Mouse (Mus musculus) hindbrain, embryonic 13.5 days (tissue): ENCODE results near the gene Pef1. TPM values are rescaled to one million over a fixed set of nuclear protein-coding genes. Genes with fewer than 3 reads are reported as not detected.

Experiments
- ATAC-seq: fragments of 200-750 bp; cut with Nextera tagmentation; 2 replicates; pipeline ENCODE4 v1.8.0; 2017; ENCODE audit warnings: moderate TSS enrichment; ENCODE audit not compliant: low FRiP score
- H3K27ac ChIP-seq: fragments of 300-500 bp; sonication (generic); 2 replicates; pipeline ENCODE4 v1.5.1; 2015; ENCODE audit warnings: inconsistent platforms, mild to moderate bottlenecking, moderate library complexity
- H3K27me3 ChIP-seq: fragments of 300-500 bp; sonication (generic); 2 replicates; pipeline ENCODE4 v1.6.1; 2015; ENCODE audit warnings: mild to moderate bottlenecking, inconsistent platforms
- H3K36me3 ChIP-seq: fragments of 300-500 bp; sonication (generic); 2 replicates; pipeline ENCODE4 v1.6.1; 2015; ENCODE audit warnings: mild to moderate bottlenecking, inconsistent platforms
- H3K4me1 ChIP-seq: fragments of 300-500 bp; sonication (generic); replicated peaks from 2 replicates; pipeline ENCODE4 v1.6.1; 2015; ENCODE audit warnings: inconsistent platforms
- H3K4me2 ChIP-seq: fragments of 300-500 bp; sonication (generic); 2 replicates; pipeline ENCODE4 v1.6.1; 2015; ENCODE audit warnings: inconsistent platforms, mild to moderate bottlenecking, moderate library complexity
- H3K4me3 ChIP-seq: fragments of 300-500 bp; sonication (generic); 2 replicates; pipeline ENCODE4 v1.5.1; 2015; ENCODE audit warnings: mild to moderate bottlenecking, inconsistent platforms
- H3K9ac ChIP-seq: fragments of 300-500 bp; sonication (generic); 2 replicates; pipeline ENCODE4 v1.6.1; 2015; ENCODE audit warnings: mild to moderate bottlenecking, inconsistent platforms
- H3K9me3 ChIP-seq: fragments of 300-500 bp; sonication (generic); 2 replicates; pipeline ENCODE4 v1.6.1; 2016; ENCODE audit warnings: inconsistent platforms
- WGBS: fragments of 180-500 bp; shearing (Covaris S2); methylation state at CpG from one replicate; pipeline ENCODE4 v1.1.7; 2015; 5-methylcytosine and 5-hydroxymethylcytosine counted together
- polyA plus RNA-seq: library from polyadenylated mRNA; unstranded; fragments of >200 nt; fragmentation: Nextera tagmentation; extraction: Ambion mirVana; gene quantifications from 2 replicates; pipeline ENCODE4 v1.2.1, GENCODE M21; 2015

Gene Pef1
- polyA plus RNA-seq, 1 experiment from 2014 or later, result 65.1 TPM

DNA sequence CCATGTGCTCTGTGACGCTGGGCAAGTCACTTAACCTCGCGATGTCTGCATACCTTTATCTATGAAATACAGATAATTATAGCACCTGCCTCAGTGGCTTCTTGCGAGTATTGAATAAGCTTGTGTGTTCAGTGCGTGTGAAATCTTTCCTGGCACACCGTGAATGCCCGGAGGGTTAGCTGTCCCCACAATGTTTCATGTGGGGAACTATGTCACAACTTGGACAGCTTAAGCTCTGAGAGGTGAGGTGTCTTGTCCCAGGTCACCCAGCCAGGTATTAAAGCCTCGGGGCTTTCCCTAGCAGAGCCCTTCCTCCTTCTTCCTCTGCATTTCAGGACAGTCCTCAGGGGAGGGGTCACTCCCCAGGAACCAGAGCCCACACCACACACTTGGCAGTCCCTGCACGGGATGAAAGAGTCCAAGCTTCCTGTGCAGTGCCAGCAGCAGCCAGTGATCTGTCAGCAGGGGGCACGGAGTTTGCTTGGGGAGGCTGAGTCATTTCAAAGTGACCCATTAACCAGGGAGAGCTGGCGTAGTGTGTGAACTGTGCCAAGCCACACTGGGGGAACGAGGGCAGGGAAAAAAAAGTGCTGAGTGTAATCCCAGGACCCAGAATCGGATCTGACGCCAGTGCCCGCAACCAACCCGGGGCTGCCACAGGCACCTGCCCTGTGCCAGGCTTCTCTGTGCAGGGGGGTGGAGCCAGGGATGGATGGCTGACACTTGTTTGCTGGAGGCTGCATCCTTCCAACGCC lies 27.4 kb upstream of the Pef1 start:
- no peak overlapping the region for H3K27ac ChIP-seq
- no peak overlapping the region for H3K9ac ChIP-seq
- H3K4me3 ChIP-seq, result no peak overlapping the region
- H3K4me1 ChIP-seq, result peaks cover 41% of the 10 kb centered on the region
- ATAC-seq, result no peak
- H3K36me3 ChIP-seq, result no peaks in the 10 kb centered on the region
- H3K27me3 ChIP-seq, result peaks cover 29% of the 10 kb centered on the region
- H3K4me2 ChIP-seq, result no peak overlapping the region
- WGBS, result 70% methylated on average over 17 of the region's 17 CpGs
- no peaks in the 10 kb centered on the region for H3K9me3 ChIP-seq

DNA sequence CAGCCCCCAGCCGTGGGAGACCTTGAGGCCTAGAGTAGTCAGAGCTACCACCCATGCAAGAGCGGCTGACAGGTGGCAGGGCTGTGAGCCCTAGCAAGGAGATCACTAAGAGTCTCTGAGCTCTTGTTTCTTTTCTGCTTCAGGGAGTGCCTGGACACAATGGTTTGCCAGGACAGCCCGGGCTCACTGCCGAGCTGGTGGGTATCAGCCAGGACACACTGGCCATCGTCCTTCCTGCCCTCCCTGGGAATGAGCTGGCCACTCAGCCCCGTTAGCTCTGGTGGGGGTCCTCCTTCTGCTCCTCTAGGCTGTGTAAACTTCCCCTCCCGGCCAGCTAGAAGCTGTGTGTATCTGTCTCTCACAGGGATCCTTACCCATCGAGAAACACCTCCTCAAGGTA lies 25.5 kb upstream of the Pef1 start:
- Histone ChIP-seq H3K36me3 (no peaks in the 10 kb centered on the region), H3K27me3 (peaks cover 31% of the 10 kb centered on the region), H3K9ac (0 out of 2 replicates have a peak overlapping the region, but pooled peaks have one; percentile 13), H3K4me2 (no peak overlapping the region), H3K4me3 (no peak overlapping the region), H3K9me3 (no peaks in the 10 kb centered on the region), H3K4me1 (peaks cover 50% of the 10 kb centered on the region), H3K27ac (no peak overlapping the region)
- 51% methylated on average over 8 of the region's 8 CpGs for WGBS
- no peak for ATAC-seq

DNA sequence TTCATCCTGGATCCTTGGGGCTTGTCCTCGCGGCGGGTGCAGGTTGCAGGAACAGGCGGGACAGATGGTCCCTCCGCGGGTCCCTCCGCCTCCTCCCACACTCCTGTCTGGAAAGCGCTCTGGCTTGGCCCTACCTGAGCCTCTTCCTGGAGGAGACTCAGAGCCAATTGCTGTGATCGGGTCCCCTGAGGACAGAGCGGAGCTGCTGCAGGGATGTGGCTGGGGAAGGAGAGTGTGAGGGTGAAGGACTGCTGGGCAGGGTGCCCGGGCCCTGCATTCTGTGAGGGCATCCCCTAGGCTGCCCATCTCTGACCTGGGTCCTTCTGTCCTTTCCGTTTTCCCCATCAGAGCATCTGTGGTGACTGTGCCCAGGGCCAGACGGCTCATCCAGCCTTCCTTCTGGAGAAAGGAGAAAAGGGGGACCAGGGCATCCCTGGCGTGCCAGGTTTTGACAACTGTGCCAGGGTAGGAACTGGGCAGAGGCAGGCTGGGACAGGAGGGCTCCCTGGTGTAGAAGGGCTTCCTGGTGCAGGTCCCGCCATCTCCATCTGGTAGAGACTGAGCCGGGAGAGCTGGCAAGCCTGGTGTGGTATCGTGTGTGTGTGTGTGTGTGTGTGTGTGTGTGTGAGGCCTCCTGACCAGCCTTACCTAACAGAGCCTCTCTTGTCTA lies 23.4 kb upstream of the Pef1 start:
- no peaks in the 10 kb centered on the region for H3K36me3 ChIP-seq
- WGBS, result 63% methylated on average over 17 of the region's 17 CpGs
- peaks cover 61% of the 10 kb centered on the region for H3K4me1 ChIP-seq
- ATAC-seq, result no peak
- H3K27ac ChIP-seq, result no peak overlapping the region
- H3K9me3 ChIP-seq, result no peaks in the 10 kb centered on the region
- H3K4me2 ChIP-seq, result no peak overlapping the region
- peaks cover 35% of the 10 kb centered on the region for H3K27me3 ChIP-seq
- no peak overlapping the region for H3K4me3 ChIP-seq
- 0 out of 2 replicates have a peak overlapping the region, but pooled peaks have one; percentile 8 for H3K9ac ChIP-seq

DNA sequence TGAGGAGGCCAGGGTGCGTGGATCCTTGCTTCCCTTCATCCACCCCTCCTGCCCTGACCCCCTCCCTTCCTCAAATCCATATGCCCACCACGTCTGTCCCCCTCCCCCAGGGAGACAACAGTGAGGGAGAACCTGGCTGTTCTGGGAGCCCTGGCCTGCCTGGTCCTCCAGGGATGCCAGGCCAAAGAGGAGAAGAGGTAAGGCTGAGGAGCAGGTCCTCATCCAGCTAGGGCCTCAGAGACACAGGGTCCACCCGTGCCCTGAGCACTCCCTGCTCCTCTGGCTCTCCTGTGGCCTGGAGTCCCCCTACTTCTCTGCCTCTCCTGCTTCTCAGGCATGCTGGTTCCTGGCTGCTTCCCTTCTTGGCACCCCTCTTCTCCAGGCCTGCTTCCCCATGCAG lies 22.8 kb upstream of the Pef1 start:
- no peak overlapping the region for H3K27ac ChIP-seq
- no peak for ATAC-seq
- H3K9me3 ChIP-seq, result no peaks in the 10 kb centered on the region
- H3K4me2 ChIP-seq, result no peak overlapping the region
- peaks cover 35% of the 10 kb centered on the region for H3K27me3 ChIP-seq
- no peak overlapping the region for H3K4me3 ChIP-seq
- 59% methylated on average over 3 of the region's 3 CpGs for WGBS
- H3K9ac ChIP-seq, result no peak overlapping the region
- H3K36me3 ChIP-seq, result no peaks in the 10 kb centered on the region
- peaks cover 66% of the 10 kb centered on the region for H3K4me1 ChIP-seq

DNA sequence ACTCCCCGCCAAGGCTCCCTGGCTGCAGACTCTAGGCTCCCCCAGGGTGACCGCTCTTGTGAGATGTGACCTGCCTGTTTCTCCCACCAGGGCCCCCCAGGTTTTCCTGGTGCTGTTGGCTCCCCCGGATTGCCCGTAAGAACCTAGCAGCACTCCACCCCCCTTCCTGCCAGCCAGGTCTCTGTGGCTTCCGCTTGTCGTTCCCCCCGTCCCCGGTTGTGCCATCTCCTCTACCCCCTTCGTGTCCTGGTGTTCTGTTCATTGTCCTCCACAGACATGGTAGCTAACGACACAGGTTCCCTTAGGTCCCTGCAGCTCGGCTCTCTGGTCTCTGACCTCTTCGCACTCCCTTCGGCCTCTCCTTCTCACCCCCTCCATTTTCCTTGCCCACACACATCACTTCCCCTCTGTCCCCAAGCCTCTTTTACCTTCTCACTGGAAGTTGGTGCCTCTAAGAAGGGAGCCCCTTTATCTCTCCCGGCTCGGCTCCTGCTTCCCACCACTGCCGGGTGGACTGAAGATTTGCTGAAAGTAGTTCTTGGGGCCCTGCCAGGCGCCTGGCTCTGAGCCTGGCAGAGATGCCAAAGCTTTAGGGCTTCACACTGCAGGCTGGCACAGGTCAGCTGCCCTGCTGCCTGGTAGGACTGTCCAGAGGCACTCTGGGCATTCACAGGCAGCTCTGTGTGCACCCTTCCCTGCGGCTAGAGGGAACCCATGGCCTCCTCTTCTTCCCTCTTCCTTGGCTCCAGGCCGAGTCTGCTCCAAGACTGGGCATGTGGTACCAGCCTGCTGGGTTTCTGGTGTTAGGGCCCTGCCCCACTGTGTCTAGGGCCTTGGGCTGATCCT lies 20.8 kb upstream of the Pef1 start:
- Histone ChIP-seq H3K27me3 (peaks cover 40% of the 10 kb centered on the region), H3K4me2 (no peak overlapping the region), H3K9ac (peak overlapping the region; percentile 13; the same call in 1 of the 2 replicates), H3K36me3 (no peaks in the 10 kb centered on the region), H3K9me3 (no peaks in the 10 kb centered on the region), H3K4me3 (no peak overlapping the region), H3K4me1 (peaks cover 52% of the 10 kb centered on the region), H3K27ac (no peak overlapping the region)
- peak; percentile 37 for ATAC-seq
- 70% methylated on average over 18 of the region's 19 CpGs for WGBS

- no peak overlapping the region for H3K9ac ChIP-seq
- no peak overlapping the region for H3K27ac ChIP-seq
- no peak overlapping the region for H3K4me3 ChIP-seq
- H3K27me3 ChIP-seq, result peaks cover 41% of the 10 kb centered on the region
- H3K4me2 ChIP-seq, result no peak overlapping the region
- no peaks in the 10 kb centered on the region for H3K36me3 ChIP-seq
- 51% methylated on average over 9 of the region's 9 CpGs for WGBS
- H3K4me1 ChIP-seq, result peaks cover 48% of the 10 kb centered on the region
- no peak for ATAC-seq
- no peaks in the 10 kb centered on the region for H3K9me3 ChIP-seq
Measured at GRCm38 (mm10) chr4:130082211-130082610, 20.1 kb upstream of the Pef1 start.

DNA sequence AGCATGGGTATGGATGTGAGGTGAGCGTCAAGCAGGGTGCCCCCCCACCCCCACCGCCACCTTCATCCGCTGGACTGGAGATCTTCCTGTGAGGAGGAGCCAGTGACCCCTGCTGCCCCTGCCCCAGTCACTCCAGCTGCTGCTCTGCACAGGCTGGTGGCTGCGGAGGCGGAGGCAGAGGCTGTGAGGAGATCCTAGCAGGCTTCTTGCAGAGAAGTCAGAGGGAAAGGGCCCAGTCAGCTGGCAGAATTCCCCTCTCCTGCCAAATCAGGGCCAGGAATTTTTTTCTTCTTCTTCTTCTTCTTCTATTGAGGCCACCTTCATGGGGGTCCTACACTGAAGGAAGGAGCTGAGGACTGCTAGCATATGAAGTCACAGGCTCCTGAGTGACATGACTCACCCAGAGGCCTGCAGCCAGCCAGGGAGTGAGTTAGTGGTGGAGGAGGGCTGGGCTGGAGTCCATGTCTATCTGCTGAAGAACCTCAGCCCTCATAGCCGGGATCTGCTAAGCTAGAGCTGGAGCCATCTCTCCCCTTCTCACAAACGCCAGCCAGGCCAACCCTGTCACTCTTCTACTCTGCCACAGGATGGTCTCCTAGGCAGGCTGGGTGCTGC lies 17.9 kb upstream of the Pef1 start:
- Histone ChIP-seq H3K9ac (peak overlapping the region; percentile 43; the same call in 1 of the 2 replicates), H3K9me3 (no peaks in the 10 kb centered on the region), H3K4me1 (peaks cover 38% of the 10 kb centered on the region), H3K4me3 (no peak overlapping the region), H3K4me2 (no peak overlapping the region), H3K27me3 (peaks cover 39% of the 10 kb centered on the region), H3K27ac (no peak overlapping the region), H3K36me3 (no peaks in the 10 kb centered on the region)
- no peak for ATAC-seq
- WGBS, result 42% methylated on average over 7 of the region's 7 CpGs

DNA sequence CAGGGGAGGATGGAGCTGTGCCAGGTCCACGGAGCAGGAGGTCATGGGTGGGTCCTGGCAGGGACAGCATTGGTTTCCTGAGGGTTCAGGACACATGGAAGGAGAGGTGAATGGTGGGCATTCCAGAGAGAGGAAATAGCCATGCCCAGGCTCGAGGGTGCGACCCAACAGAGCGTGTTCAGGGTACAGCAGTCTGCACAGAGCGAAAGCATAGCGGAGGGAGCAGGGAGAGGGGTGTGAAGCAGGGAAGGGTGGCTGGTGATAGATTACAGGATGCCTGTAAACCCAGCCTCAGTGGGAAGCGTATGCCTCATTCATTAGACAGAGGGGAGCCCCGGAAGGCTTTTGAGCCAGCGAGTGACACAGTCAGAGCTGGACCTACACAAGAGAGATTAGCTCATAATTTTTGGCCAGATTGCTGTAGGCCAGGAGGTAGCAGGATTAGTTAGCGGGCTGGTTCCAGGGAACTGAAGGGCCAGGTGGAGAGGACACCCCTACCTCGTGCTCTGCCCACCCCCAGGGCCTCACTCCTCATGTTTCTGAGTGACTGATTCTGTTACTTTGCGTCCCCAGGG lies 17.0 kb upstream of the Pef1 start:
- Histone ChIP-seq H3K4me2 (no peak overlapping the region), H3K27ac (no peak overlapping the region), H3K4me1 (peaks cover 36% of the 10 kb centered on the region), H3K9me3 (no peaks in the 10 kb centered on the region), H3K9ac (no peak overlapping the region), H3K4me3 (no peak overlapping the region), H3K36me3 (no peaks in the 10 kb centered on the region), H3K27me3 (peaks cover 40% of the 10 kb centered on the region)
- ATAC-seq, result no peak
- WGBS, result 62% methylated on average over 12 of the region's 12 CpGs

DNA sequence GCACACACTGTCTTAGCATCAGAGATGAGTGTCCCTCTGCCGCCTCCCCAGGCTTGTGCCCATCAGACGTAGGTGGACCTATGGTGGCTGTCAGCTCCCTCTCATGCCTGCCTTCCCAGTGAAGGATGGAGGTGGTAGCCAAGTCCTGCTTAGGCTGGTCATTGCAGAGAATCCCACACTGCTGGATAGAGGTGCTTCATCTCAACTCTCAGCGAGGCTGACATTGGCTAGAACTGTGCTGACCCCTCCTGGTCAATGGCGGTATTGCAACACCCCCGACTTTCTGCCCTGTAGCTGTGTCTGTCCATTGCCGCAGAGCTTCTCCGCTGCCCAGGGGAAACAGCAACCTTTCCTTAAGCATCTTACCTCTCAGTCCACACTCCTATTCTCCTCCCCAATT lies 15.1 kb upstream of the Pef1 start:
- Histone ChIP-seq H3K4me3 (no peak overlapping the region), H3K27me3 (peaks cover 40% of the 10 kb centered on the region), H3K9me3 (no peaks in the 10 kb centered on the region), H3K27ac (no peak overlapping the region), H3K4me2 (no peak overlapping the region), H3K4me1 (peaks cover 22% of the 10 kb centered on the region), H3K36me3 (no peaks in the 10 kb centered on the region), H3K9ac (no peak overlapping the region)
- 18% methylated on average over 7 of the region's 7 CpGs for WGBS
- ATAC-seq, result peak; percentile 41

DNA sequence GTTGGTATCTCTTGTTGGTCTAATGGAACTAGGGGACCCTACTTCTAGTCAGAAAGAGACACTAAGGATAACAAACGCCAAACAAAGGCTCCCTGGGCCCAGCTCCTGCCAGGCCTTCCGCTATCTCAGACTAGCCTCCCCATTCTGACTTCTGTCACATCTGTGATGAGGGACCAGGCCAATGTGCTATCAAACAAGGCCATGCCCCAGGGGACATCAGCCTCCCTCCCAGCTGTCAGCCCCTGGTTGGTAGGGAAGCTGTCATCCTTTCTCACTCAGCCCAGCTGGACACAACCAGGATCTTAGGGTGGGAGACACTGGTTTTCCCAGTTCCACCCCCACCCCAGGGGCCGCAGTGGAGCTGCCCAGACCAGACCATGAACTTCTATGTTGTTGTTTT lies 7.2 kb upstream of the Pef1 start:
- Histone ChIP-seq H3K4me1 (peaks cover 17% of the 10 kb centered on the region), H3K27me3 (peaks cover 25% of the 10 kb centered on the region; the same call in 1 of the 2 replicates), H3K9ac (0 out of 2 replicates have a peak overlapping the region, but pooled peaks have one; percentile 46), H3K27ac (no peak overlapping the region), H3K36me3 (no peaks in the 10 kb centered on the region), H3K9me3 (no peaks in the 10 kb centered on the region), H3K4me2 (no peak overlapping the region), H3K4me3 (no peak overlapping the region)
- 26% methylated on average over 3 of the region's 3 CpGs for WGBS
- no peak for ATAC-seq

DNA sequence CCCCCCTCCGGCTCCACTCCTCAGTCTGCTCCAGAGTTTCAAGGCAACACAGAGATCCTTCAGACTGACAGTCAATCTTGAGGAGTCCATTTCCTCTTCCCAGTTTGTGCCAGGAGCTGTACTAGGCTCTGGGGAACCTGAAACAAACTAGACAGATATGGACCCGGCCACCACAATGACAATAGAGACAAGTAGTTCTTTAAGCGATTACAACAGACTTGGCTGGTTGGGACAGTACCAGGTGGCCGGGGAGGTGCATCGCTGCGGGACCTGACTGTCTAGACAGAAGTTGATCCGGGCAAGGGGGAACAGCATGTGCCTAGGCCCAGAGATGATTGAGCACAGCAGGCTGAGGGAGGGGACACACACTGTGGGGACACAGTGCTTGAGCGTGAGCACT lies 1.2 kb upstream of the Pef1 start:
- H3K36me3 ChIP-seq, result no peaks in the 10 kb centered on the region

More for the DNA sequence above, 1.2 kb upstream of the Pef1 start:
- no peak overlapping the region for H3K4me2 ChIP-seq
- ATAC-seq, result peak; percentile 24; the same call in 1 of the 2 replicates
- peaks cover 21% of the 10 kb centered on the region; the same call in 1 of the 2 replicates for H3K27me3 ChIP-seq
- H3K27ac ChIP-seq, result no peak overlapping the region; the same call in 1 of the 2 replicates
- H3K9ac ChIP-seq, result no peak overlapping the region
- H3K4me1 ChIP-seq, result peaks cover 12% of the 10 kb centered on the region
- peaks cover 5% of the 10 kb centered on the region; the same call in 1 of the 2 replicates for H3K9me3 ChIP-seq
- no peak overlapping the region for H3K4me3 ChIP-seq
- WGBS, result 19% methylated on average over 8 of the region's 8 CpGs
